Mouse (Mus musculus) A20 (cell line): Measurements from ENCODE around the gene Zbtb20.

Experiments used
- DNase-seq: peaks from one replicate; pipeline ENCODE4 v3.0.0-alpha.2; 2011; ENCODE audit warnings: low read depth, low spot score

Zbtb20 gene

DNA sequence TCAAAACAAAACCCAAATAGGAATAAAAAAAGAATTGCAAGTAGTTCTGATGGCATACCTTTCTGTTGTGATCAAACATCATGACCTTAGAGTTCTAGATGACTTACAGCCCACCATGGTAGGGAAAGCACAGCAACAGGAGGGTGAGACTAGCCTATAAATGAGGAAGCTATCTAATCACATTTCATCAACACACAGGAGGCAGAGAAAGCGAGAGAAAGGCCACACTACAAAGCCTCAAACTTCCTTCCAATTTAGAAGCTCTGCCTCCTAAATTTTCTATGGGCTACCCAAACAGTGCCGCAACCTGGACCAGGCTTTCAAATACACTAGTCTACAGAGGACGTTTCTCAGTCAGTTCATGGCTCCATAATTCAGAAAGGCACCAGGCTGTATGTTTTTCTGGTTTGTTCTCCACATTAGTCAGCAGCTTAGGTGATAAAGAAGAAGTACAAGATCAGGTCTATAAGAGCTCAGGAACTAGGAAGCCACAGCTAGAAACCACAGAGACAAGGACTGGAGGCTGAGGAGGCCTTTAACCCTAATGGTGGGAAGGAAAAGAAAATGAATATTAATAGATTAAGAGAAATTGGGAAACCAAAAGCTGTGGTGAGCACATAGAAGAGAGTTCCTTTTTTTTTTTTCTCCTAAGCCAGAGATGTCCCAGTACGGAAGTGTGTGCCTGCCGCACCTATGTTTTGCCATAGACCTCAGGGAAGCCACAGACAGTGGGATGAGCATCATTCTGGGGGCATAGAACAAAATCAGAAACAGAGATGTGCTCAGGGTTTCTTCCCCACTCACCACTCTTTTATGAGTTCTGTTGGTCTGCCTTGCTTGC is 572.7 kb downstream of the Zbtb20 start:
- peak; percentile 43 for DNase-seq

DNA sequence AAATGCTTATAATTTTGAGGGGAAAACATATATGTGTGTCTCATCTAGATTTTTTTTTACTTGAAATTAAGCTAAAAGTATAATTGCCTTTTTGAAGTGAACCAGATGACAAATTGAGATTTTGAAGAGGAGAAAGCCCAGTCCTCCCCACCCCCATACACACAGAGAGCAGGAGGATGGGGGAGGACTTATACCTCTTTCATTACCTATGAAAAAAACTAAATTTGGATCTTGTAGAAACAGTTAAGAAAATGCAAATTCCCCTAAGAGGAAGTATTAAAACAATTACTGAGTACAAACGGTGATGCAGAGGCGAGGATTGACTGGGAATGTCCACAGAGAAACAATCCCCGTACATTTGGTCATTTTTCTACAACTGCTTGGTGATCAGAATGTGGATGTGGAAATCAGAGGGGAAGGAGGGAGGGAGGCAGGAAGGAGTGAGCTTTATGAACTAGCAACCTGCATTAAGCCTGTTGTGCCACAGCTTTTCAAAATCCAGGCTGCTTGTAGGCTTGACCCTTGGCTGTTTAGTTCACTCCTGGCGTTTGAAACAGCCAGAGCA is 578.8 kb downstream of the Zbtb20 start:
- DNase-seq: peak; percentile 57

DNA sequence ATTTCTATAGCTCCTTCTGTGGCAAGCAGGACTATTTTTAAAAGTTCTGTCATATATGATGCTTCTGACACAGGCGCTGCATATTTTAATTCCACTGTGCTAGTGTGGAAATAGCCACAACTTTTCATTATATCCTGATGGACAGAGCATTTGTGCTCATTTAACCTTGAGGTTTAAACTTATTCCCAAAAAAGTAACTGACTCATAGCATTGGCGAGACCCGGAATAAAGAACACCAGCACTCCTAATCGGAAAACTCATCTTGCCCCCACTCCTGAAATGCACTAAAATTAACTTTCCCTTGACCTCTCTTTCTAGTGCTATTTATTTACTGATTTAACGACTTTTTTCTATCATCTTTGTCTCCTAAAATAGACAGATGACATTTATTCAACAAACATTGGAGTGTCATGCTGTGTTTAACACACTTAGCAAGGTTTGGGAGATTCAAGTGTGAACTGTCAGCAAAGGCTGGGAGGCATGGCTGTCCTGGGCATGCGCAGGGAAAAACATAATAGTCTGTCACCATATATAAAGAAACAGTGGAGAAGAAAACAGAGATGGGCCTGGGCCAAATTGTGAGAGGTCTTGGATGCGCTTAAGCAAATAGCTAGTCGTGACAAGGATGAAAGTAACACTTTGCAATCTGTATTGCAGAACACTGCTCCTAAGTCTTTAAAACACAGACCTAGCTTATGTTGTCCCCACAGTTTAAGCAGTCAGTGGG is 580.9 kb downstream of the Zbtb20 start:
- DNase-seq: peak; percentile 59

DNA sequence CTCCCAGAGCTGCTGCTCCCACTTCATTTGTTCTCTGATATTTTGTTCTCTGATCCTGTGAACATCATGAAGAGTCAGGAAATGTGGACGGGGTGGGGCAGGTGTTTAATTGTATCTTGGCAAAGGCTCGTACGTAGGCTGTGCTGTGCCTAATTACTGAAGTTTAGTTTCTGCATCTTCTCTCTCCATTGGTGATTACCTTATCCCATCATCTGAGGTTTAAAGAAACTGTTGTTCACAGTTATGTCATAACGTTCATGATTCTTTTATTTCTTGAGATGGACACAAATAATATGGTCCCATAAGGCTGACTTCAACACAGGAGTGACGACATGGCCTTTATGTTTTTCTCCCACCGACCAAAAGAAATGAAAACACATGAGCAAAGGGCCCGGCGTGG is 582.1 kb downstream of the Zbtb20 start:
- DNase-seq: peak; percentile 54

DNA sequence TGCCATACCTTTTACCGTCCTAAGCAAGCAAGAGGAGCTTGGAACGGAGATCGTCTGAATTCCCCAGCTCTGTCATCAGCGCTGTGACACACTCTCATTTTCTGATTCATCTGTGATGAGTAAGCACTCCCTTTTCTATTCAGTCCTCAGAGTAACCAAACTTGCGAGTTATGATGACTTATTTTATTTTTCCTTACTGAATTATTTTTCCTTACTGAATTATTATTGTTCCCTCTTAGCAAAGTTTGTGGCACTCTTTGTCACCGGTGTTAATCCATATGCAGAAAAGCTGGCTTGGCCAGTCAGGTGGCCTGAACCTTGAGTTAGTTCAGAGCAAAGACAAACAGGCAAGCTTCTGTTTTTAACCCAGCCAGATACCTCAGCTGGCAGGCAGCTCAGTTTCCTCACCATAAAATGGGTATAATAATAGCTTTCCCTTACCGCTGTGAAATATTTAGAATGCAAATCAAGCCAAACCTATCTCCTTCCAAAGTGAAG is 583.1 kb downstream of the Zbtb20 start:
- DNase-seq: peak; percentile 70

DNA sequence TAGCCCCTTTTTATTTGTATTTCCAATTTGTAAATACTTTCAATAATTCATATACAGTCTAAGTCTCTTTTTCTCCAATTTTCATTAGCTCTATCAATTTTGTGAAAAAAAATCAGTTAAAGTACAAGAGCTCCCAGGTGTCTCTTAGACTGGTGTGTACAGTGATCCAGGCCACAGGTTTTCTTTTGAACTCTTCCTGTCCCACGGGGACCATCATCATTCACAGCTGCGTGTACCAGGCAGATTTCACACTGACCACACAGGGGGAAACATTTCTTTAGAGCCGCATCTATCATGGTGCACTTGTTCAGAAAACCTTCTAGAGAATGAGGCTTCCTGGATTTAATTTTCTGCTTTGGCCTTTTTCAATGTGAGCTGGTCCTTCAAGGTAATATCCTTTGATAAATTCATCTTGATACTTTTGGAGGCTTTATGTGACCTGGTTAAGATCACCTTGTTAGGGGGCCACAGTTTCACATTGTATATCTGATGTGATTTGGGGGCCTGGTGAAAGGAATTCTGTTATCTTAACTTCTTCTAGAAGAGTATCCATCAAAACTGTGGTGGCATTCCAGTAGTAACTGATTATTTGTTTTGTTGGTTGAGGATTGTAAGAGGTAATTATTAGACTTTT is 586.2 kb downstream of the Zbtb20 start:
- DNase-seq: peak; percentile 63

DNA sequence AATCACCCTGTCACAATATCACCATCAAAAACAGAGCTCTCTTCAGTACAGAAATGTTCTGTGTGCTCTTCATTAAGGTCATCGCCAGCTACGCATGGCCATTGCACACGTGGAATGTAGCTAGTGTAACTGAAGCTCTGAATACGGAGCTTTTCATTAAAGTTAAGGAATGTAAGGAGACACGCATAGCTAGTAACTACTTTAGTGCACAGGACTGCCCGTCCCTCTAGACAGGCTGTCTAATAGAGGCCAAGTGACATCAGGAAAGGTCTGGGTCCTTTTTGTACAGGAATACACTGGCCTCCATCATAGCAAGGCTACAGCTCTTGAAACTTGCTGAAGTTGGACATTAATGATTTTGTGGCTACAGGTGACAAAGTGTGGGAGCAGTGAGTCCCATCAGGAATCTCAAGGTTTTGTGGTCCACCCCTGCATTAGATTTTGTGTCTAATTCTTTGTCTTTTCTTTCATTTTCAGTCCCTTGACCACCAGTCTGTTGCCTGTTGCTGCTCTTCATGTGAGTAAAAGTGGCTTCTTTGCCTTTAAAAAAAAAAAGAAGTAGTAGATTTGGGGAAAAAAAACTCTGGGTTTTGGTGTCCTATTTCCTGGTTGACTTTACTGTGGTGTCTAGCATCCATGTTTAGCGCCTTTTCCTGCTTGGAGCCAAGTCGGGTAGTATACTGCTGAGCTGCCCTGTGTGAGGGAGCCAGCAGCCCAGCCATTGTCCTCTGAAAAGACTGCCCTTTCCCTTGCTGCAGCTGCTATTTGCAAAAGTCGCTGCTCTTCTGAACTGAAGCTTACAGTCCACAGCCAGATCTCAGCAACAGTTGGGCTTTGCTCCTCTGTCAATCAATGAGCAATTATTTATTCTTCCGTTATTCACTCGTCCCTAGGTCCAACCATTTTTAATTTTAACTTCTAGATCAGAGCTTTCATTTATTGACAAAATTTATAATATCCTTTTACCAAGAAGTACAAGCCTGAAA is 587.1 kb downstream of the Zbtb20 start:
- peak; percentile 52 for DNase-seq

DNA sequence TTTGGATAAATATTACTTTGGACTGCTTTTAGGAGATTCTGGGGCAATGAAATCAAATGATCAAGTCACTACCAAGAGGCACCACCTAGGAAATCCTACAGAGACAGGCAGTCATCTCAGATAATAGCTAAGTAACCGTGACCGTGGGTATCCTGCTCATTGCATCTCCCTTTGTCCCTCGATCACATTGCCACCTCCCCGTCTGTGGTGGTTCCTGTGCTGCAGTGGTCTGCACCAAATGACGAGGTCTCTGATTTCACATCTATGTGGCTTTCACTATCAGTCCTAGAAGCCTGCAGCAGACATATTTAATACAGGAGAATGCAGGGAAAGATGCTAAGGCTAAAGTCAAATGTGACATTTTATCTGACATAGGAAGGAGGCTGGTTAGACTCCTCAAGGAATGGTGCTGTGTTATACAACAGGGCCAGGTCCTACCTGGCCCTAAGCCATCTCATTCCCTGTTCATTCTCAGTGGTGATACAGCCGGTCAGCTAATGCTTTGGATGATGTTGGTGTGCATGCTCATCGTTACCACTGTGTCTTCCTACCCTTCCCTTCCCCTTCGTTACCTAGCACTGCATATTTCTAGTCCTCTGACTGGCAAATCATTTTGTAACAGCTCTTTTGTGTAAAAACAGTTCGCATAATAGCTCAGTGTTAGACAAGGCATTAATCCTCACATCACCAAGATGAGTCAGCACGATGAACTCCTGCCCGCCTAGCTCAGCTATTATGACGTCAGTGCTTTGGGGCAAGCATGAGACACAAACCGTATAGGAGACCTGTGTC is 588.2 kb downstream of the Zbtb20 start:
- DNase-seq: peak; percentile 46

DNA sequence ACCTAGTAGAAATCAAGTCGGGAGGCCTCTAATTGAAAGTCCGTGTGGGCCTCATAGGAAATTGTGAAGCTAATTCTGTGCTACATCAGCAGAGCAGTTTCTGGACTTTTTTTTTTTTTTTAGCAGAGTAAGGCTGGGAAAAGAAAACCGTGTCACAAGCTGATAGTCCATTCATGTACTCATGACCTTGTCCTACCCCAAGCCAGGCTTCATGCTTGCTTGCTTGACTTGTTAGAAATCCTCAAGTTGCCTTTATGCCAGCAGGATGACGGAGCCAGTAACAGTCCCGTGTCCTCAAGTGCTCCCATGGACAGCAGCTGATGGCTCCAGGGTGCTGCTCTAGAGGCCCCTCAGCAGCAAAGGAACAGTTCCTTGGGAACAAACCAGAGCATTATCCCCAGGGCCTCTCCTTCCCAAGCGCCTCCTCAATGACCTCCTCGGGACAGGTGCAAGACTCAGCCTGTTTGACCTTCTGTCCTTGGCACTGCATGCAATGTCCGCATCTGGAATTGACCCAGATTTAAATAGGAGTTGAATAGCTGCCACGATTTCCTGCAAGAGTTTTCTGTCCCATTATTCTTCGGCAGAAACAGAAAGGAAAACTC is 588.9 kb downstream of the Zbtb20 start:
- no peak for DNase-seq

DNA sequence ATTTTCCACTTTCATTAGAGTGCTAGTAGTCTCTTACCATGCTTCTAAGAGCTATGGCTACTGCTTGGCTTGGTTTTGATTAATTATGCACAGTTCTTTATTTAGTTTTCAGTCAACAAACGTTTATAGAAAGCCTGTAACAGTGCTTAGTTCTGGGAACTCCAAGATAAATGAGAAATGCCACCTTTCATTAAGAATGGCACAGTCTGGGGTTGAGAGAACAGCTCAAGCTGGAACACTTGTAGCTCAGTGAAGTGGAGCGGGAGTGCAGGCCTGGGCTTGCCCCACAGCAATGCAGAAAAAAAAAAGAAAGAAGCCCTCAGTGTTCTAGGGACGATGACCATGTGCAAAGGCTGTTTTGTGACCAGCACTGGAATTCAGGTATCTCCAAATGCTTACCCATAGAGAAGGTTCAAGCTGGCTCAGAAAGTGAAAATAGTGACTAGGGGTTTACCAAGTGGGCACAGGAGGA is 589.7 kb downstream of the Zbtb20 start:
- peak; percentile 30 for DNase-seq

DNA sequence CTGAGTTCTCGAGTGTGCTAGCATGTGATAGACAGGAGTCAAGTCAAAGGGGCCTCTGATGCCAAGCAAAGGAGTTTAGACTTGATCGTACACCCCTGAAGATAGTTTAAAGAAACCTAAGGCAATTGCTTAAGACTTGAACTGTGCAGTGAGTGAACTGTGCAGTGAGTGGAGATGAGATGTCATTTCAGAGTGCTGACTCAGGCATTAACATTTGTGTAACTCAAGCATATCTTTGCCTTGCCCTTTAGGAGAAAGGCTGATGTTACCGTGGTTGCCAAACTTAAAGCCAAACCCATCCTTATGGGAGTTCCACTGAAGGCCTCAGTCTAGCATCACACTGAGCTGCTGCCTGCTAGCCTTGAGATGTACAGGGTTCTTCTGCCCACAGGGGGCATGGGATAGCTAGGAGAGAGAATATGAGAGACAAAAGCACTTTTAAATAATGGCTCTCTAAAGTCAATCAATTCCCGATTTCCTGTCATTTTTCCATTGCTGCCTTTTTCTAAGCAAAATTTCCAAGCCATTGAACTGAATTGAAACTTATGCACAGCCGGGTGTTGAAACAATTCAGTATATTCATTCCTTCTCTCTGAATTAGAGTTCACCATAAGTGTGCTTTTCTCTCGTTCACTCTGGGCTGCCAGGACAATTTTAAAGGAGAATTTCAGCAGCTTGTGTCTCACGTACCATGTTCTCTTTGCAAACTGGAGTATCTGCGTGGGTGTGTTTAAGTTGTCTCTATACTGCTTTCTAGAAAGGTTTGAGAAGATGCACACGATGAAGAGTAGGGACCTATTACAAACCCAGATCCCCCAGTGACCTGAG is 590.5 kb downstream of the Zbtb20 start:
- no peak for DNase-seq

DNA sequence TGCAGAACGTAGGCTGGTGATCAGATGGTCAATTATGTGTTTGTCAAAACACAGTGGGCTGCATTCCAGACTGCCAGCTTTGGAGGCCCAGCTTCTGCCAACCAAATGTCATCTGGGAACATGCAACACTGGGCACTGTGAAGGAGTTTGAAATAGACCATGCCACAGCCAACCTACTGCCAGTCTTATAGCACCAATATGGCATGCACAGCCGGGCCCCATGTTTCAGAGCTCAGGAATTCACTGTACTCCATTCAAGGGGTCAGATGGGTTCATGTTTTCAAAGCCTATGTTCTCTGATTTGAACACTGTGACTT is 591.0 kb downstream of the Zbtb20 start:
- no peak for DNase-seq

DNA sequence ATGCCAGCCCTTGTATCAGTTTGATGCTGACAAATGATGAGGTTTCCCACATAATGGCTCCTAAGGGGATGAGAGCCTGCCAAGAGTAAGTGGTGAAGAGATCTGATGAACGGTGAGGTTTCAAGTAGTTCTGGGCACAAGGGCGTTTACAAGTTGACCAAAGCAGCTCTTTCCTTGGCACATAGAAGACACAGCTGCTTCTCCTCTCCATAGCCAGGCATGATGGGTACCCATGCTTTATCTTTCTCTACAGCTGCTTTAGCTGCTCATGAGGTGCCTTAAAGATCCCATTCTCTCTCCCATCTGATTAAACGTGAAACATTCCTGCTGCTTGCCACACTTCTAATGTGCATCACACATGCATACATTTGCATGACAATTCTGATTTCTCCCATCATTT is 595.4 kb downstream of the Zbtb20 start:
- DNase-seq: no peak

DNA sequence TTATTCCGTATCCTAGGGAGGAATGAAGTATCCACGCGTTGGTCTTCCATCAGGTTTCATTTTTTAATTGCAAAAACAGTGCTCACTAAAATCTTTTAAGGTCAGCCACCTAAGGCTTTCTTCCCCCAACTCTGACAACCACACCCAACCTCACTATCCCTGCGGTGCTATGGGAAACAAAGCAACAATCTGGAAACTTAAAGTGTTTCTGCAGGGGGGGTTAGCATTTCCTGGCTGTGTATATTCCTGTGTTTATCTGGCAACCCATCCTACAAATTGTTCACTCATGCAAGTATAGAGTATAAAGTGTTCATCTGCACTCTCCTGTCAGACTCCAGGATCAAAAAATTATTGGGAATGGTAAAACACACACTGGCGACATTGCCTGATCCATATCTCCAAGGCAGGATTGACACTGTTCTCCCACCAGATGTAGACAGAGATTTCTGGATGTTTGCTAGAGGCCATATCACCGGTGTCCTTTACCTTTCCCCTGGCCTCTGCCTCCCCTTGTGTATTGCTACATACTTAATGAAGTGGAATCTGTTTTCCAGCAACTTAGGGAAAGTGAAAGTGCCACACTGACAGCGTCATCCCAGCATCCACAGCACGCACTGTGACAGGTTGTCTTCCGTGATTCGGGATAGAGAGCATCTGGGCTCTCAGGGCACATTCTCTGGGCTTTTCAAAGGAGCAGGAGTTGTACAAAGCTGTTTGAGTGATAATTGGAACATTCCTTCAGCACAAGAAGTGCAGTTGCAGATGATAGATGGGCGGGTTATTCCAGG is 599.5 kb downstream of the Zbtb20 start:
- DNase-seq: no peak

DNA sequence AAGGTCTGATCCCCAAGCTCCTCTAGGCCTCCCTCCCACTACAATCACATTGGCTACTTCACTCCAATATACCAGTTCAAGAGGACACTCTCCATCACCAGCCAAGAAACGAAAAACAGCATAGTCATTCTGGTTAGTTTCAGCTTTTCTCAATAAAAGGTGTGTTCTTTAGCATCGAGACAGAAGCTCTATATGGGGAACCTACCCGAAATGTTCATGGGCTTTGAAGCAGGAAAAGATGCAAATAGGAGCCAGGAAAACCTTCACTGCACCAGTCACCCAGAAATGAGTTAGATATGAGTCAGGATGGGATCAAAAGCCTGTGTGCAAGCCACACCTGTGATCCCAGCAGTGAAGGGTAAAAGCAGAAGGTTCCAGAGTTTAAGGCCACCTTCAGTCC is 601.2 kb downstream of the Zbtb20 start:
- DNase-seq: peak; percentile 58

DNA sequence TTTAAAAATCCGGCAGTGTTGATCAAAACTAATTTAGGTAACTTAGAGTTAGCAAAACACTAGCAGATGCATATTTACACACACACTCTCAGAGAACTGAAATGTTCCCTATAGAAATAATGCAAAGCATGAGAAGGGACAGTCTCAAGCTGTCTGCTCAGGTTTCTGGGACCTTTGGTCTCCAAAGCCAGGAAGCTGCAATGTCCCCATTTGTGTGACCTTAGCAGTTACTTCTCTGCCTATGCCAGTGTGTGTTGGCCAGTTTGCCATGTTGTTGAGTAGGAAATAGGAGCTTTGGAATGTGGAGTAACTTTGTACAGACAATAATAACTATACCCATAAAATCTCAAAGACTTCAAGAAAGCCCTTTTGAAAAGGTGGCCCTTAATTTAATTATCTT is 602.7 kb downstream of the Zbtb20 start:
- no peak for DNase-seq

DNA sequence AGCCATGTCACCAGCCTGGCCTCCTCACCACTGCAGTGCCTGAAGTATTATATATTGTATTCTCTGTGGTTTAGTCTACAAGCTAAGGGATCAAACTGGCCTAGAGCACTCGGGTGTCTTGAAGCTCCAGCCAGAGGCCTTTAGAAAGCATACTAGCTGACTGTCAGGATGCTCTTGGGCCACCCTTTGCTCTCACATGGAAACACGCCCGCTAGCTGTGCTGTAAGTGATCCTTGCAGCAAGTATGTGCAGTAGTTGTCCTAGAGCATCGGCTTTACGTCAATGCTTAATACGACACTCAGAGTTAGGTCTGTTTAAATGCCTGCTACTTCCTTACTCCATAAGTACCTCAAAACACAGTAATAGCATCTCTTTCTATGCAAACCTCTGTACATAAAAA is 604.9 kb downstream of the Zbtb20 start:
- DNase-seq: no peak

DNA sequence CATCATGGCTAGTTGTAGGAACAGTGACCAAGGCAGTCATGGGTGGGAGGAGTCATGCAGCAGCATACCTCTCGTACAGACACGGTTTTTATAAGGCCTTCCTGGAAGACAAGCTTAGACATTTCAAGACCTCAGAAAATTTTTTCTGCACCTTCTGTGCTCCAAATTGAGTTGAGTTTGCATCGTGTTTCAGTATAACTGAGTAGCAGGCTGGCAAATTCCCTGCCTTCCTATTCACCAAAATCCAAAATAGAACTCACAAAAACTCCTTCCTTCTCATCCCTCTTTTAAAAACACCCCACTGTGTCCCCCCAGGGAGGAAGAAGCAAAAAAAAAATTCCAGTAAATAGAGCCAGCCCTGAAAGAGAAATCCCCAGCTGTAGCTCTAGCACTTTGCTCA is 606.4 kb downstream of the Zbtb20 start:
- DNase-seq: no peak
